Mouse (Mus musculus): Measurements from ENCODE around the gene Kctd17.

GRCm38 (mm10) chr15:78413083-78413718, 15.2 kb upstream of the Kctd17 start:
- TF ChIP-seq FLI1 (IDR thresholded peaks at IDR 0.05; ENCODE audit: low read length) (no peak), GATA1 (IDR thresholded peaks at IDR 0.05; ENCODE audit: borderline replicate concordance, low read length) (no peak)

All from megakaryocyte, embryonic 14.5 days (primary cell).